Mouse (Mus musculus) bone marrow macrophage, adult 2 months (primary cell): ENCODE data around the gene Lrrc36.

Experiments
- CTCF ChIP-seq: IDR thresholded peaks from 2 replicates; pipeline ENCODE4 v1.5.1; 2012; ENCODE audit warnings: low read depth, mild to moderate bottlenecking, low read length, moderate library complexity
- POLR2A ChIP-seq: IDR thresholded peaks from 2 replicates; pipeline ENCODE4 v1.6.1; 2012; ENCODE audit warnings: mild to moderate bottlenecking, low read depth, low read length, borderline replicate concordance

GRCm38 (mm10) chr8:105450977-105451376, 37.6 kb downstream of the Lrrc36 start:
- TF ChIP-seq CTCF (no peak), POLR2A (no peak)
